Mouse (Mus musculus): Measurements from ENCODE around the gene Flt1. TPM values are rescaled to one million over a fixed set of nuclear protein-coding genes. Genes with fewer than 3 reads are reported as not detected.

Gene Flt1
- polyA plus RNA-seq (2012; ENCODE audit: insufficient read depth, insufficient read length, missing spikeins): 15.6 and 24.1 TPM in 2 replicates

GRCm38 (mm10) chr5:147725831-147726700 lies at the start of gene Flt1:
TSS of gene Flt1 (minus strand) at chr5:147726011.
- Histone ChIP-seq H3K4me3 (ENCODE audit: insufficient read depth, low read depth, low read length) (peak within 1 kb of the TSS; percentile 75), H3K27ac (replicated peaks; ENCODE audit: low read depth, low read length) (peak within 1 kb of the TSS; percentile 97), H3K4me1 (ENCODE audit: control insufficient read depth, insufficient read depth, insufficient read length, low read length) (peaks cover 7% of the 10 kb centered on the region; the same call in 1 of the 2 replicates)

- Histone ChIP-seq H3K27ac (replicated peaks; ENCODE audit: low read depth, low read length) (no peak overlapping the region), H3K4me3 (ENCODE audit: insufficient read depth, low read depth, low read length) (no peak overlapping the region), H3K4me1 (ENCODE audit: control insufficient read depth, insufficient read depth, insufficient read length, low read length) (no peaks in the 10 kb centered on the region)
Observed at GRCm38 (mm10) chr5:147775222-147775621, 49.4 kb upstream of the Flt1 start.

- no peak overlapping the region for H3K27ac ChIP-seq (replicated peaks; ENCODE audit: low read depth, low read length)
- H3K4me3 ChIP-seq (ENCODE audit: insufficient read depth, low read depth, low read length): no peak overlapping the region
- no peaks in the 10 kb centered on the region for H3K4me1 ChIP-seq (ENCODE audit: control insufficient read depth, insufficient read depth, insufficient read length, low read length)
Observed at GRCm38 (mm10) chr5:147769918-147770317, 44.1 kb upstream of the Flt1 start.

- H3K4me3 ChIP-seq (ENCODE audit: insufficient read depth, low read depth, low read length): no peak overlapping the region
- H3K4me1 ChIP-seq (ENCODE audit: control insufficient read depth, insufficient read depth, insufficient read length, low read length): no peaks in the 10 kb centered on the region
- H3K27ac ChIP-seq (replicated peaks; ENCODE audit: low read depth, low read length): no peak overlapping the region
Observed at GRCm38 (mm10) chr5:147764061-147764460, 38.2 kb upstream of the Flt1 start.

GRCm38 (mm10) chr5:147761984-147762383 lies 36.2 kb upstream of the Flt1 start:
- Histone ChIP-seq H3K4me1 (ENCODE audit: control insufficient read depth, insufficient read depth, insufficient read length, low read length) (no peaks in the 10 kb centered on the region), H3K4me3 (ENCODE audit: insufficient read depth, low read depth, low read length) (no peak overlapping the region), H3K27ac (replicated peaks; ENCODE audit: low read depth, low read length) (no peak overlapping the region)

- Histone ChIP-seq H3K4me3 (ENCODE audit: insufficient read depth, low read depth, low read length) (no peak overlapping the region), H3K4me1 (ENCODE audit: control insufficient read depth, insufficient read depth, insufficient read length, low read length) (no peaks in the 10 kb centered on the region), H3K27ac (replicated peaks; ENCODE audit: low read depth, low read length) (no peak overlapping the region)
Observed at GRCm38 (mm10) chr5:147761275-147761674, 35.5 kb upstream of the Flt1 start.

GRCm38 (mm10) chr5:147758640-147759319 lies 33.0 kb upstream of the Flt1 start:
- no peaks in the 10 kb centered on the region for H3K4me1 ChIP-seq (ENCODE audit: control insufficient read depth, insufficient read depth, insufficient read length, low read length)
- peak overlapping the region; percentile 69; the same call in 1 of the 2 replicates for H3K27ac ChIP-seq (replicated peaks; ENCODE audit: low read depth, low read length)
- H3K4me3 ChIP-seq (ENCODE audit: insufficient read depth, low read depth, low read length): peak overlapping the region; percentile 58

- no peaks in the 10 kb centered on the region; the same call in 1 of the 2 replicates for H3K4me1 ChIP-seq (ENCODE audit: control insufficient read depth, insufficient read depth, insufficient read length, low read length)
- peak overlapping the region; percentile 58 for H3K4me3 ChIP-seq (ENCODE audit: insufficient read depth, low read depth, low read length)
- H3K27ac ChIP-seq (replicated peaks; ENCODE audit: low read depth, low read length): peak overlapping the region; percentile 69
Observed at GRCm38 (mm10) chr5:147757832-147758587, 32.2 kb upstream of the Flt1 start.

GRCm38 (mm10) chr5:147752914-147753341 lies 27.1 kb upstream of the Flt1 start:
- Histone ChIP-seq H3K27ac (replicated peaks; ENCODE audit: low read depth, low read length) (peak overlapping the region; percentile 21), H3K4me1 (ENCODE audit: control insufficient read depth, insufficient read depth, insufficient read length, low read length) (peaks cover 7% of the 10 kb centered on the region; the same call in 1 of the 2 replicates), H3K4me3 (ENCODE audit: insufficient read depth, low read depth, low read length) (peak overlapping the region; percentile 34)

GRCm38 (mm10) chr5:147751673-147752130 lies 25.9 kb upstream of the Flt1 start:
- peak overlapping the region; percentile 29; the same call in 1 of the 2 replicates for H3K4me3 ChIP-seq (ENCODE audit: insufficient read depth, low read depth, low read length)

GRCm38 (mm10) chr5:147749972-147750371 lies 24.2 kb upstream of the Flt1 start:
- Histone ChIP-seq H3K4me1 (ENCODE audit: control insufficient read depth, insufficient read depth, insufficient read length, low read length) (peaks cover 7% of the 10 kb centered on the region; the same call in 1 of the 2 replicates), H3K27ac (replicated peaks; ENCODE audit: low read depth, low read length) (no peak overlapping the region), H3K4me3 (ENCODE audit: insufficient read depth, low read depth, low read length) (no peak overlapping the region)

More at GRCm38 (mm10) chr5:147751673-147752130, 25.9 kb upstream of the Flt1 start:
- Histone ChIP-seq H3K4me1 (ENCODE audit: control insufficient read depth, insufficient read depth, insufficient read length, low read length) (peaks cover 7% of the 10 kb centered on the region; the same call in 1 of the 2 replicates), H3K27ac (replicated peaks; ENCODE audit: low read depth, low read length) (peak overlapping the region; percentile 91)

- Histone ChIP-seq H3K4me1 (ENCODE audit: control insufficient read depth, insufficient read depth, insufficient read length, low read length) (peaks cover 7% of the 10 kb centered on the region; the same call in 1 of the 2 replicates), H3K4me3 (ENCODE audit: insufficient read depth, low read depth, low read length) (peak overlapping the region; percentile 29), H3K27ac (replicated peaks; ENCODE audit: low read depth, low read length) (no peak overlapping the region)
Observed at GRCm38 (mm10) chr5:147748081-147748581, 22.3 kb upstream of the Flt1 start.

GRCm38 (mm10) chr5:147744900-147745653 lies 19.3 kb upstream of the Flt1 start:
- Histone ChIP-seq H3K4me3 (ENCODE audit: insufficient read depth, low read depth, low read length) (no peak overlapping the region), H3K27ac (replicated peaks; ENCODE audit: low read depth, low read length) (no peak overlapping the region), H3K4me1 (ENCODE audit: control insufficient read depth, insufficient read depth, insufficient read length, low read length) (peaks cover 7% of the 10 kb centered on the region; the same call in 1 of the 2 replicates)

All from brown adipose tissue, adult 24 weeks (tissue).